Mouse (Mus musculus) liver (tissue): ENCODE results near the gene Coq8a.

ENCODE experiments used
- DNase-seq: peaks from one replicate; pipeline ENCODE4 v3.0.0-alpha.2; 2020; ENCODE audit warnings: mixed read lengths

Gene Coq8a

GRCm38 (mm10) chr1:180173017-180173416 is 26.4 kb downstream of the Coq8a start:
- DNase-seq: no peak

- no peak for DNase-seq
Observed at GRCm38 (mm10) chr1:180172600-180172999, 26.8 kb downstream of the Coq8a start.

- no peak for DNase-seq
Observed at GRCm38 (mm10) chr1:180171883-180172282, 27.5 kb downstream of the Coq8a start.

GRCm38 (mm10) chr1:180170071-180170470 is 29.3 kb downstream of the Coq8a start:
- no peak for DNase-seq

GRCm38 (mm10) chr1:180169161-180169560 is 30.2 kb downstream of the Coq8a start:
- DNase-seq: no peak

GRCm38 (mm10) chr1:180168294-180168693 is 31.1 kb downstream of the Coq8a start:
- DNase-seq: no peak

- no peak for DNase-seq
Observed at GRCm38 (mm10) chr1:180166533-180166932, 32.9 kb downstream of the Coq8a start.

GRCm38 (mm10) chr1:180162986-180163385 is 36.4 kb downstream of the Coq8a start:
- no peak for DNase-seq

- DNase-seq: no peak
Observed at GRCm38 (mm10) chr1:180161566-180162355, 37.6 kb downstream of the Coq8a start.

- no peak for DNase-seq
Observed at GRCm38 (mm10) chr1:180161160-180161559, 38.2 kb downstream of the Coq8a start.

- DNase-seq: no peak
Observed at GRCm38 (mm10) chr1:180160545-180160944, 38.9 kb downstream of the Coq8a start.

- DNase-seq: no peak
Observed at GRCm38 (mm10) chr1:180158648-180159047, 40.8 kb downstream of the Coq8a start.

- DNase-seq: peak; percentile 3
Observed at GRCm38 (mm10) chr1:180151191-180151590, 48.2 kb downstream of the Coq8a start.

GRCm38 (mm10) chr1:180148563-180148962 is 50.8 kb downstream of the Coq8a start:
- peak; percentile 68 for DNase-seq

GRCm38 (mm10) chr1:180148036-180148435 is 51.4 kb downstream of the Coq8a start:
- peak; percentile 67 for DNase-seq

GRCm38 (mm10) chr1:180140970-180141369 is 58.4 kb downstream of the Coq8a start:
- DNase-seq: no peak

- DNase-seq: no peak
Observed at GRCm38 (mm10) chr1:180139158-180139557, 60.2 kb downstream of the Coq8a start.

- no peak for DNase-seq
Observed at GRCm38 (mm10) chr1:180132187-180132586, 67.2 kb downstream of the Coq8a start.

GRCm38 (mm10) chr1:180131402-180131801 is 68.0 kb downstream of the Coq8a start:
- no peak for DNase-seq

GRCm38 (mm10) chr1:180128077-180128792 is 71.2 kb downstream of the Coq8a start:
- DNase-seq: no peak

- DNase-seq: no peak
Observed at GRCm38 (mm10) chr1:180118233-180118632, 81.2 kb downstream of the Coq8a start.

GRCm38 (mm10) chr1:180116525-180116924 is 82.9 kb downstream of the Coq8a start:
- DNase-seq: peak; percentile 35
